Mouse (Mus musculus) CH12.LX (cell line): ENCODE data around the gene Wdr91. TPM values are rescaled to one million over a fixed set of nuclear protein-coding genes. Genes with fewer than 3 reads are reported as not detected.

ENCODE experiments used
- DNase-seq: peaks from one replicate; pipeline ENCODE4 v3.0.0-alpha.2; 2013; ENCODE audit errors: extremely low read depth
- H3K27ac ChIP-seq: 2 replicates; pipeline ENCODE4 v1.5.1; 2012; ENCODE audit warnings: low read depth, mild to moderate bottlenecking, control low read depth, moderate library complexity; ENCODE audit not compliant: insufficient read depth
- H3K27me3 ChIP-seq: replicated peaks from 2 replicates; pipeline ENCODE3; 2012; ENCODE audit warnings: inconsistent platforms
- H3K36me3 ChIP-seq, 2 experiments: replicated peaks in 1 of 2; 2 replicates each; pipeline versions ENCODE3 to v1.6.1; 2012; ENCODE audit warnings: inconsistent platforms in 1 of 2, low read length in 1 of 2, mild to moderate bottlenecking in 1 of 2, mixed read lengths in 1 of 2, moderate library complexity in 1 of 2; ENCODE audit not compliant: control insufficient read depth in 1 of 2, insufficient read depth in 1 of 2
- H3K4me1 ChIP-seq, 2 experiments: 2 replicates each; pipeline ENCODE4 v1.6.1; 2012; ENCODE audit warnings: inconsistent platforms in 1 of 2, moderate library complexity in 1 of 2; ENCODE audit not compliant: insufficient read depth in 2 of 2, control insufficient read depth in 1 of 2
- H3K4me2 ChIP-seq: 2 replicates; pipeline ENCODE4 v1.6.1; 2012; ENCODE audit warnings: low read depth, mild to moderate bottlenecking, control low read depth; ENCODE audit not compliant: poor library complexity, insufficient read depth, severe bottlenecking
- H3K4me3 ChIP-seq, 3 experiments: fragments of 150-350 bp in 1 of 3; sonication (generic) in 1 of 3; replicated peaks in 1 of 3; 2 replicates each; pipeline versions ENCODE3 to v1.5.1; 2011 to 2012; ENCODE audit warnings: low read depth in 2 of 3, low read length in 2 of 3, mild to moderate bottlenecking in 2 of 3, moderate library complexity in 2 of 3, control low read depth in 1 of 3, improper control_type of control experiment in 1 of 3, inconsistent platforms in 1 of 3, mixed read lengths in 1 of 3; ENCODE audit not compliant: poor library complexity in 1 of 3
- H3K79me2 ChIP-seq: replicated peaks from 2 replicates; pipeline ENCODE4 v1.6.1; 2012; ENCODE audit warnings: mild to moderate bottlenecking, moderate library complexity; ENCODE audit not compliant: control insufficient read depth, poor library complexity, insufficient read depth, severe bottlenecking; ENCODE audit errors: extremely low read depth
- H3K9ac ChIP-seq: 2 replicates; pipeline ENCODE4 v1.6.1; 2012; ENCODE audit warnings: low read depth, mild to moderate bottlenecking, control low read depth, moderate library complexity; ENCODE audit not compliant: insufficient read depth
- H3K9me3 ChIP-seq: replicated peaks from 2 replicates; pipeline ENCODE3; 2012; ENCODE audit warnings: low read length, inconsistent platforms, mixed read lengths
- BHLHE40 ChIP-seq: IDR thresholded peaks from 2 replicates; pipeline ENCODE4 v1.6.1; 2011; ENCODE audit warnings: mild to moderate bottlenecking, low read depth, low read length, improper control_type of control experiment
- CHD2 ChIP-seq: IDR thresholded peaks from 2 replicates; pipeline ENCODE4 v1.6.1; 2011; ENCODE audit warnings: low read length, improper control_type of control experiment
- EP300 ChIP-seq: IDR thresholded peaks from 2 replicates; pipeline ENCODE4 v1.6.1; 2011; ENCODE audit warnings: low read length, improper control_type of control experiment
- ETS1 ChIP-seq: conservative IDR thresholded peaks from 2 replicates; pipeline ENCODE4 v1.6.1; 2012; ENCODE audit warnings: low read depth, mild to moderate bottlenecking, inconsistent platforms, low read length, improper control_type of control experiment, moderate library complexity
- GABPA ChIP-seq: IDR thresholded peaks from 2 replicates; pipeline ENCODE4 v1.6.1; 2012; ENCODE audit warnings: low read depth, low read length, improper control_type of control experiment, inconsistent platforms; ENCODE audit not compliant: insufficient replicate concordance
- IRF4 ChIP-seq: IDR thresholded peaks from 2 replicates; pipeline ENCODE4 v1.6.1; 2014; ENCODE audit warnings: low read depth, mild to moderate bottlenecking, inconsistent platforms, low read length, improper control_type of control experiment
- JUN ChIP-seq: IDR thresholded peaks from 2 replicates; pipeline ENCODE4 v1.6.1; 2011; ENCODE audit warnings: low read depth, mild to moderate bottlenecking, low read length, improper control_type of control experiment, moderate library complexity; ENCODE audit not compliant: insufficient read depth
- MAX ChIP-seq: IDR thresholded peaks from 2 replicates; pipeline ENCODE4 v1.6.1; 2011; ENCODE audit warnings: low read length, improper control_type of control experiment
- MEF2A ChIP-seq: IDR thresholded peaks from 2 replicates; pipeline ENCODE4 v1.6.1; 2014; ENCODE audit warnings: low read depth, mild to moderate bottlenecking, inconsistent platforms, low read length, improper control_type of control experiment, borderline replicate concordance
- MYC ChIP-seq: IDR thresholded peaks from 2 replicates; pipeline ENCODE4 v1.6.1; 2011; ENCODE audit warnings: low read depth, mild to moderate bottlenecking, improper control_type of control experiment, low read length
- NELFE ChIP-seq: IDR thresholded peaks from 2 replicates; pipeline ENCODE4 v1.6.1; 2011; ENCODE audit warnings: low read depth, low read length, improper control_type of control experiment
- NRF1 ChIP-seq: IDR thresholded peaks from 2 replicates; pipeline ENCODE4 v1.6.1; 2014; ENCODE audit warnings: low read depth, mild to moderate bottlenecking, inconsistent platforms, low read length, improper control_type of control experiment, moderate library complexity
- PAX5 ChIP-seq: IDR thresholded peaks from 2 replicates; pipeline ENCODE4 v1.6.1; 2012; ENCODE audit warnings: low read length, inconsistent platforms, mixed read lengths
- POLR2A ChIP-seq: IDR thresholded peaks from 2 replicates; pipeline ENCODE4 v1.6.1; 2011; ENCODE audit warnings: low read depth, mild to moderate bottlenecking, improper control_type of control experiment, low read length
- POLR2AphosphoS2 ChIP-seq: IDR thresholded peaks from 2 replicates; pipeline ENCODE4 v1.6.1; 2011; ENCODE audit warnings: low read depth, low read length, improper control_type of control experiment
- RAD21 ChIP-seq: IDR thresholded peaks from 2 replicates; pipeline ENCODE4 v1.6.1; 2011; ENCODE audit warnings: low read depth, mild to moderate bottlenecking, low read length, improper control_type of control experiment, moderate library complexity
- RCOR1 ChIP-seq: conservative IDR thresholded peaks from 2 replicates; pipeline ENCODE4 v1.6.1; 2012; ENCODE audit warnings: low read depth, mild to moderate bottlenecking, inconsistent platforms, low read length, improper control_type of control experiment
- SIN3A ChIP-seq: IDR thresholded peaks from 2 replicates; pipeline ENCODE4 v1.6.1; 2012; ENCODE audit warnings: low read length, improper control_type of control experiment, inconsistent platforms
- SMC3 ChIP-seq: IDR thresholded peaks from 2 replicates; pipeline ENCODE4 v1.6.1; 2011; ENCODE audit warnings: low read depth, low read length, improper control_type of control experiment
- TBP ChIP-seq: conservative IDR thresholded peaks from 2 replicates; pipeline ENCODE4 v1.6.1; 2011; ENCODE audit warnings: low read depth, low read length, improper control_type of control experiment
- UBTF ChIP-seq: IDR thresholded peaks from 2 replicates; pipeline ENCODE4 v1.6.1; 2012; ENCODE audit warnings: low read depth, mild to moderate bottlenecking, inconsistent platforms, low read length, improper control_type of control experiment, moderate library complexity
- USF2 ChIP-seq: conservative IDR thresholded peaks from 2 replicates; pipeline ENCODE4 v1.6.1; 2011; ENCODE audit warnings: low read depth, low read length, improper control_type of control experiment
- ZC3H11A ChIP-seq: IDR thresholded peaks from 2 replicates; pipeline ENCODE4 v1.6.1; 2012; ENCODE audit warnings: low read depth, mild to moderate bottlenecking, inconsistent platforms, low read length, improper control_type of control experiment
- ZKSCAN1 ChIP-seq: IDR thresholded peaks from 2 replicates; pipeline ENCODE4 v1.6.1; 2012; ENCODE audit warnings: low read depth, inconsistent platforms, low read length, improper control_type of control experiment, borderline replicate concordance
- ZNF384 ChIP-seq: IDR thresholded peaks from 2 replicates; pipeline ENCODE4 v1.6.1; 2012; ENCODE audit warnings: low read depth, low read length, improper control_type of control experiment, inconsistent platforms
- dilution Hi-C: fragments of 300-500 bp; cut with MboI; formaldehyde crosslinking; loops from 2 replicates; pipeline ENCODE4 v1.14.3; 2020; ENCODE audit warnings: low sequenced_read_pairs; ENCODE audit not compliant: extremely low pct_unique_long_range_greater_than_20kb, extremely low pct_ligation_motif_present
- in situ Hi-C: fragments of 300-500 bp; cut with MboI; formaldehyde crosslinking; loops from 3 replicates; pipeline ENCODE4 v1.14.3; 2019; ENCODE audit warnings: low sequenced_read_pairs, low pct_ligation_motif_present, low pct_unique_long_range_greater_than_20kb, mixed read lengths
- polyA plus RNA-seq: library from polyadenylated mRNA; unstranded; fragments of >175 nt; gene quantifications from 2 replicates; pipeline ENCODE4 v1.2.1, GENCODE M21; 2012; ENCODE audit warnings: low read depth; ENCODE audit not compliant: insufficient read length
- total RNA-seq, 2 experiments: library from RNA; depleted of rRNA; stranded (reverse); fragments of 300-350 nt in 1 of 2; fragments of >200 nt in 1 of 2; gene quantifications; 2 replicates each; pipeline ENCODE4 v1.2.3; 2012 to 2014

The Wdr91 gene
- total and polyA plus RNA-seq, 3 experiments, result 10.6 to 26.5 (median 19.2) TPM

DNA sequence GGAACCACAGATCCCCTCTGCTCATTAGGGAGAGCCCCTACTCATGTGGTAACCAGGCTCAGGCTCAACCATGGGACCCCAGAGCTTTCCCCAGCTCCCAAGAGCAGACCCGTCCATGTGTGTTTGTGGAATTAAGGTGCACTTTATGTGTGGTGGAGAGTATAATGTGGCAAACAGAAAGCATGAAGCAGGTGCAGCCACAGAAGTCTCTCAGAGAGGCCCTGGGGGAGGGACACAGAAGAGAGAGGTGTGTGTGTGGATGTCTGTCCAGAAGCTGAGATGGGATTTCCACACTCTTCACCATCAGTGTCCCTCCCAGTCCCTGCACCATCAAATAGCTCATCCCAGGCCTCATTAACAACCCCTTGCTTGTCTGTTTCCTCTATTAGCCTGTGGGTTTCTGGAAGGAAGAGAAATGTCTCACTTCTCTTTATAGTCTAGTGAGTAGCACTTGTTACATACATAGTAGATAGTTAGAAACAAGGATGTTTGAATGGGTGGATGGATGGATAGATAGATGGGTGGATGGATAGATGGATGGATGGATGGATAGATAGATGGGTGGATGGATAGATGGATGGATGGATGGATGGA, 35.9 kb upstream of the Wdr91 start:
- DNase-seq, result no peak
- H3K79me2 ChIP-seq, result no peaks in the 10 kb centered on the region
- in situ Hi-C loops, result no loop called here
- H3K4me3 ChIP-seq, result no peak overlapping the region
- TF ChIP-seq JUN (no peak), ETS1 (no peak), EP300 (no peak), CHD2 (no peak), UBTF (no peak), SMC3 (no peak), MYC (no peak), NRF1 (no peak), RAD21 (no peak), ZNF384 (no peak), TBP (no peak), PAX5 (no peak), MEF2A (no peak), IRF4 (no peak), USF2 (no peak)
- peaks cover 10 to 55% of the 10 kb centered on the region in 2 experiments for H3K4me1 ChIP-seq
- dilution Hi-C loops, result no loop called here
- H3K9ac ChIP-seq, result no peak overlapping the region
- no peak overlapping the region for H3K27ac ChIP-seq
- H3K9me3 ChIP-seq, result no peaks in the 10 kb centered on the region
- H3K36me3 ChIP-seq, result no peaks in the 10 kb centered on the region
- no peak overlapping the region for H3K4me2 ChIP-seq
- no peaks in the 10 kb centered on the region for H3K27me3 ChIP-seq

DNA sequence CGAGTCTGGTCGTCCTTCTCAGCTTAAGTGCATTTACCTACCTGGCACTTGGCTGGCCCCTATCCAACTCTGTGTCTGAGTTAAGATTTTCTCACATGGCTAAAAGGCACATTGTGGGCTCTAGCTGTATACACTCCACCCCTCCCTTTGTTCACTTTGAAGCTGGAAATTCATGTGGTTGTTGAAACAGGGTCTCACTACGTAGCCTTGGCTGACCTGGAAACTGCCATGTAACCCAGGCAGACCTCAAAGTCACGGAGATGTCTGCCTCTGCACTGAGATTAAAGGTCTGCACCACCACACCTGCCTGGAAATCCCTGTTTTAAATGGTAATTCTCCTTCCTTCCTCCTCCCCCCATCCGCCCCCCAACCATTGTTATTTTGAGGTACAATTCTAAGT, 32.8 kb upstream of the Wdr91 start:
- Histone ChIP-seq H3K27me3 (no peaks in the 10 kb centered on the region), H3K27ac (no peak overlapping the region), H3K4me2 (no peak overlapping the region), H3K9me3 (no peaks in the 10 kb centered on the region), H3K79me2 (no peaks in the 10 kb centered on the region), H3K4me3 (no peak overlapping the region), H3K36me3 (peaks cover 0 to 2% of the 10 kb centered on the region in 2 experiments), H3K9ac (no peak overlapping the region), H3K4me1 (peaks cover 12 to 73% of the 10 kb centered on the region in 2 experiments)
- in situ Hi-C loops, result no loop called here
- dilution Hi-C loops, result no loop called here
- DNase-seq, result no peak
- no peak for TF ChIP-seq UBTF
- TF ChIP-seq USF2, result no peak
- no peak for TF ChIP-seq ZKSCAN1
- no peak for TF ChIP-seq JUN
- no peak for TF ChIP-seq MYC
- no peak for TF ChIP-seq ZNF384
- no peak for TF ChIP-seq EP300
- no peak for TF ChIP-seq RAD21
- TF ChIP-seq GABPA, result no peak
- TF ChIP-seq MAX, result no peak
- TF ChIP-seq POLR2A, result no peak
- no peak for TF ChIP-seq POLR2AphosphoS2
- TF ChIP-seq RCOR1, result no peak
- TF ChIP-seq TBP, result no peak
- no peak for TF ChIP-seq NELFE
- no peak for TF ChIP-seq SIN3A
- TF ChIP-seq BHLHE40, result no peak
- TF ChIP-seq ZC3H11A, result no peak
